Mouse (Mus musculus) G1E (cell line): ENCODE measurements around the gene Adamtsl4.

Source experiments
- CTCF ChIP-seq: IDR thresholded peaks from 2 replicates; pipeline ENCODE4 v1.5.1; 2012; ENCODE audit warnings: low read depth, low read length, inconsistent platforms, mixed read lengths
- GATA1 ChIP-seq: IDR thresholded peaks from 2 replicates; pipeline ENCODE4 v1.6.1; 2012; ENCODE audit warnings: borderline replicate concordance, low read length, inconsistent platforms, mixed read lengths
- POLR2AphosphoS5 ChIP-seq: IDR thresholded peaks from 2 replicates; pipeline ENCODE4 v1.6.1; 2012; ENCODE audit warnings: low read depth, low read length, inconsistent platforms; ENCODE audit not compliant: insufficient replicate concordance
- TAL1 ChIP-seq: conservative IDR thresholded peaks from 2 replicates; pipeline ENCODE4 v1.6.1; 2012; ENCODE audit warnings: low read depth, low read length, inconsistent platforms, mixed read lengths

- TF ChIP-seq CTCF (no peak), GATA1 (no peak), TAL1 (no peak), POLR2AphosphoS5 (no peak)
Measured at GRCm38 (mm10) chr3:95709967-95710366, 22.2 kb upstream of the Adamtsl4 start.
